ENCODE assay signal across 9 mouse cellular contexts in genomic region chr2:20546496-20547348, GRCm38 (mm10).
DNase-seq lines count a peak whose midpoint lies in the region; ATAC-seq and TF ChIP-seq lines count a peak whose summit lies in the region.
"Had no signal": no experiment of that assay in that cellular context is flagged by ENCODE, and none has a peak within 500 bp of the region (broad histone marks: within the 10 kb centered on the region; RNA-seq: fewer than 3 reads in every experiment).

No protein-coding gene starts in this region.

- no peaks in the 10 kb centered on the region for H3K27me3 ChIP-seq in heart, embryonic 13.5 days (replicated peaks)
- no peaks in the 10 kb centered on the region for H3K27me3 ChIP-seq in forebrain, embryonic 13.5 days
- no peaks in the 10 kb centered on the region for H3K27me3 ChIP-seq in midbrain, postnatal 0 days (ENCODE audit: insufficient read depth, low read length)

- H3K9me3 ChIP-seq in heart, embryonic 13.5 days, result no peaks in the 10 kb centered on the region
- H3K9me3 ChIP-seq in forebrain, embryonic 13.5 days (replicated peaks), result 0 out of 2 replicates have a peak, but pooled peaks cover 7% of the 10 kb centered on the region
- no peaks in the 10 kb centered on the region for H3K9me3 ChIP-seq in midbrain, postnatal 0 days (ENCODE audit: low read length)
- H3K9me3 ChIP-seq: G1E had no signal

- H3K9ac ChIP-seq in heart, embryonic 13.5 days, result peak overlapping the region; percentile 63
- H3K9ac ChIP-seq in forebrain, embryonic 13.5 days, result peak overlapping the region; percentile 48
- no peak overlapping the region for H3K9ac ChIP-seq in midbrain, postnatal 0 days (replicated peaks; ENCODE audit: low read length, poor library complexity, severe bottlenecking)

- H3K4me2 ChIP-seq in heart, embryonic 13.5 days, result peak overlapping the region; percentile 67
- peak overlapping the region; percentile 57 for H3K4me2 ChIP-seq in forebrain, embryonic 13.5 days
- H3K4me2 ChIP-seq in midbrain, postnatal 0 days (ENCODE audit: low read depth, low read length, poor library complexity, severe bottlenecking), result peak overlapping the region; percentile 37

- no peak for ATAC-seq in heart, embryonic 13.5 days (ENCODE audit: extremely low read depth, insufficient number of reproducible peaks, low FRiP score, low TSS enrichment)
- ATAC-seq in forebrain, embryonic 13.5 days, result peak; percentile 63
- ATAC-seq in midbrain, postnatal 0 days (ENCODE audit: low FRiP score), result peak; percentile 67

- peaks cover 18% of the 10 kb centered on the region for H3K4me1 ChIP-seq in heart, embryonic 13.5 days
- H3K4me1 ChIP-seq in forebrain, embryonic 13.5 days, result peaks cover 47% of the 10 kb centered on the region
- 0 out of 2 replicates have a peak, but pooled peaks cover 5% of the 10 kb centered on the region for H3K4me1 ChIP-seq in midbrain, postnatal 0 days (ENCODE audit: insufficient read depth, low read length)

- intact Hi-C loops in heart, postnatal 36 days (cut with DNase I), result no loop called here

- no peaks in the 10 kb centered on the region for H3K36me3 ChIP-seq in heart, embryonic 13.5 days
- H3K36me3 ChIP-seq in forebrain, embryonic 13.5 days (ENCODE audit: poor library complexity, severe bottlenecking), result no peaks in the 10 kb centered on the region
- H3K36me3 ChIP-seq in midbrain, postnatal 0 days (ENCODE audit: insufficient read depth, low read length), result no peaks in the 10 kb centered on the region
- H3K36me3 ChIP-seq: G1E had no signal

- H3K4me3 ChIP-seq in heart, embryonic 13.5 days, result peak overlapping the region; percentile 41
- H3K4me3 ChIP-seq in forebrain, embryonic 13.5 days, result peak overlapping the region; percentile 24
- H3K4me3 ChIP-seq in midbrain, postnatal 0 days (ENCODE audit: low read depth, low read length), result peak overlapping the region; percentile 13

- no peak for DNase-seq in heart, postnatal 36 days
- peak; percentile 47 for DNase-seq in kidney, postnatal 10 days
- DNase-seq in midbrain, postnatal 0 days (ENCODE audit: low spot score), result peak; percentile 24
- no peak for DNase-seq in cerebellum, adult 11 months
- no peak for DNase-seq in layer of hippocampus, postnatal 25 days (ENCODE audit: extremely low spot score in 1 of 2, low spot score in 1 of 2)
- DNase-seq in thymus, adult 18-20 months, result no peak

- no peak overlapping the region; the same call in 1 of the 2 replicates for H3K27ac ChIP-seq in heart, embryonic 13.5 days (replicated peaks)
- H3K27ac ChIP-seq in forebrain, embryonic 13.5 days, result peak overlapping the region; percentile 92
- no peak overlapping the region for H3K27ac ChIP-seq in midbrain, postnatal 0 days (ENCODE audit: low read depth, low read length)

- no peak for TF ChIP-seq CTCF in midbrain, postnatal 0 days (IDR thresholded peaks at IDR 0.05)

- WGBS in heart, embryonic 13.5 days, result 18% methylated on average over 11 of the region's 11 CpGs
- WGBS in forebrain, embryonic 13.5 days, result 3% methylated on average over 11 of the region's 11 CpGs
- WGBS in midbrain, postnatal 0 days, result 17% methylated on average over 11 of the region's 11 CpGs

Comparison
In these comparisons a context has a peak if more than half of its experiments do, and no peak if none do; other contexts are left out.
1. DNase-seq: peak in kidney, postnatal 10 days (single experiment) and midbrain, postnatal 0 days (single experiment); none in heart, postnatal 36 days (0 of 2), cerebellum, adult 11 months (single experiment), layer of hippocampus, postnatal 25 days (0 of 2) and thymus, adult 18-20 months (0 of 2).
2. Peak in every context shown above with its lines, with median percentiles within 50 percentile points of each other: H3K4me2 ChIP-seq and H3K4me3 ChIP-seq.